Mouse (Mus musculus) liver, embryonic 16.5 days (tissue): ENCODE results near the gene Adrb1. TPM values are rescaled to one million over a fixed set of nuclear protein-coding genes. Genes with fewer than 3 reads are reported as not detected.

Experiments
- ATAC-seq: fragments of 200-750 bp; cut with Nextera tagmentation; 2 replicates; pipeline ENCODE4 v1.8.0; 2017; ENCODE audit warnings: low read depth, mild to moderate bottlenecking, moderate number of reproducible peaks, moderate library complexity
- H3K27ac ChIP-seq: fragments of 300-500 bp; sonication (generic); 2 replicates; pipeline ENCODE4 v1.5.1; 2014; ENCODE audit warnings: mild to moderate bottlenecking, low read length
- H3K27me3 ChIP-seq: fragments of 300-500 bp; sonication (generic); 2 replicates; pipeline ENCODE4 v1.6.1; 2014; ENCODE audit warnings: low read depth, low read length, mixed read lengths; ENCODE audit not compliant: control insufficient read depth, insufficient read depth
- H3K36me3 ChIP-seq: fragments of 300-500 bp; sonication (generic); 2 replicates; pipeline ENCODE4 v1.6.1; 2014; ENCODE audit warnings: mild to moderate bottlenecking; ENCODE audit not compliant: control insufficient read depth, insufficient read depth
- H3K4me1 ChIP-seq: fragments of 300-500 bp; sonication (generic); 2 replicates; pipeline ENCODE4 v1.6.1; 2014; ENCODE audit warnings: low read depth, low read length, mixed read lengths; ENCODE audit not compliant: control insufficient read depth
- H3K4me2 ChIP-seq: fragments of 300-500 bp; sonication (generic); 2 replicates; pipeline ENCODE4 v1.6.1; 2014; ENCODE audit warnings: low read depth, low read length, mixed read lengths
- H3K4me3 ChIP-seq: fragments of 300-500 bp; sonication (generic); 2 replicates; pipeline ENCODE4 v1.5.1; 2014; ENCODE audit warnings: low read depth, mild to moderate bottlenecking, low read length
- H3K9ac ChIP-seq: fragments of 300-500 bp; sonication (generic); 2 replicates; pipeline ENCODE4 v1.6.1; 2014; ENCODE audit warnings: low read depth, low read length
- H3K9me3 ChIP-seq: fragments of 300-500 bp; sonication (generic); replicated peaks from 2 replicates; pipeline ENCODE4 v1.6.1; 2016; ENCODE audit warnings: low read length; ENCODE audit not compliant: control insufficient read depth
- WGBS: fragments of 180-500 bp; shearing (Covaris S2); extraction: QIAGEN DNeasy Blood & Tissue Kit; methylation state at CpG from one replicate; pipeline ENCODE4 v1.1.7; 2014; ENCODE audit not compliant: insufficient replicate concordance; 5-methylcytosine and 5-hydroxymethylcytosine counted together
- polyA plus RNA-seq: library from polyadenylated mRNA; unstranded; fragments of >200 nt; fragmentation: Nextera tagmentation; extraction: Ambion mirVana; gene quantifications from 2 replicates; pipeline ENCODE4 v1.2.1, GENCODE M21; 2015

Gene Adrb1
- polyA plus RNA-seq, 1 experiment from 2014 or later: 0.19 TPM

DNA sequence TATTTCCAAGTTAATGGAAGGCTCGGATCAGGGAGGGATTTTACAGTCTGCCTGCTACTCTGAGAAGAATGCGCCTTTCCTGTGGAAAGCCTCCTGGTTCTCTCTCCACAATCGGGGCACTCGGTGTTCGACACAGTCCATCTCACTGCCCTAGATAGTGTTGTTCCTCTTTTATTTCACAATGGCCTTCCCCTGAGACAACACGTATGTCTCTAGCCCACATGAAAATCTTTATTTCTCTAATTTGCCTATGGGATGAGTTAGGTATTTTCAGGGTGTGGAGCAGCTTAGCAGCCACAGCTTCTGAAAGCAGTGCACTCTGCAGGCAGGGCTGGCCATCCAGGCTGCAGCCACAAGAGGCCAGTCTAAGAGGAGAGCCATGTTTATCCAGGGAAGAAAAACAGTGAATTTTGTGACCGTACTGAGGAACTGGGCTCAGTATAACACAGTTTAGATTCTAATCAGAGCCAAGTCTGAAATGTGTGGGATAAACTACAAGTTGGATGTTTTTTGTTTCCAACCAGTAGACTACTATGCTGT is 12.1 kb downstream of the Adrb1 start:
- Histone ChIP-seq H3K27ac (no peak overlapping the region), H3K4me2 (no peak overlapping the region), H3K4me3 (no peak overlapping the region), H3K9me3 (no peaks in the 10 kb centered on the region), H3K36me3 (no peaks in the 10 kb centered on the region), H3K4me1 (no peaks in the 10 kb centered on the region), H3K9ac (no peak overlapping the region), H3K27me3 (no peaks in the 10 kb centered on the region)
- no peak for ATAC-seq
- WGBS: 38% methylated on average over 7 of the region's 7 CpGs

DNA sequence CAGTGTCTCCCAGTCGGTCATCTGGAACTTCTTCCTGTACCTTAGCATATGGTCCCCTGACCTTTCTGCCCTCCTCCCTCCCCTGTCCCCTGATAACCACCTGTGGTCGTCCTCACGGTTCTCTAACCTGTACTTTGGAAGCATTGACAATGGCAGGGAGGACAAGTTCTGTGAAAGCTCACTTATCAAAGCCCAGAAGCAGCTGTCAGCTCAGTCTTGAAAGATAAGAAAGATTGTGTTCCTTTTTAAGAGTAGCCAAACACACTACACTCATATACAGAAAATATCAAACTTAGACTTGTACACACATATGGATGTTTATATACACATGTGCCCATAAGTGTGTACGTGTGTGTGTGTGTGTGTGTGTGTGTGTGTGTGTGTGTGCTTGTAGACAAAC is 13.7 kb downstream of the Adrb1 start:
- Histone ChIP-seq H3K9ac (no peak overlapping the region), H3K4me1 (no peaks in the 10 kb centered on the region), H3K4me3 (no peak overlapping the region), H3K27me3 (no peaks in the 10 kb centered on the region), H3K27ac (no peak overlapping the region), H3K4me2 (no peak overlapping the region), H3K9me3 (no peaks in the 10 kb centered on the region), H3K36me3 (no peaks in the 10 kb centered on the region)
- 28% methylated on average over 4 of the region's 4 CpGs for WGBS
- no peak for ATAC-seq

DNA sequence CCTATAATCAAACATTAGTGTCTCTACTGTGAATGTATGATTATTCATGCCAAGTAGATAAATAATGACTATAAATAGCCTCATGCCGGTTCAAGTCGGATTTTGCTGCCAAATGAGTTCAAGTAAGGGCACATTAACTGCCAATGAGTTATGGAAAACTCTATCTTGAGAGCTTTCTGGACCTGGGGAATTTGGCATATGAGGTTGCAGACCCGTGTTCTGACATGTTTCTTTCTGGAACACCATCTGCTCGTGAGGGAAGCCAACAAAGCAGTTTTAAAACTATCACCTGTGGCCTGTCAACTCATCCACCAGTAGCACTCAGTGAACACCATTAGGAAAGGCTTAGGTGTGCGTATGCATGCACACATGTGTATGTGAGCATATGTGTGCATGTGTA is 14.3 kb downstream of the Adrb1 start:
- Histone ChIP-seq H3K4me3 (no peak overlapping the region), H3K27me3 (no peaks in the 10 kb centered on the region), H3K4me2 (no peak overlapping the region), H3K9me3 (no peaks in the 10 kb centered on the region), H3K9ac (no peak overlapping the region), H3K27ac (no peak overlapping the region), H3K4me1 (no peaks in the 10 kb centered on the region), H3K36me3 (no peaks in the 10 kb centered on the region)
- 45% methylated on average over 5 of the region's 5 CpGs for WGBS
- ATAC-seq: no peak

DNA sequence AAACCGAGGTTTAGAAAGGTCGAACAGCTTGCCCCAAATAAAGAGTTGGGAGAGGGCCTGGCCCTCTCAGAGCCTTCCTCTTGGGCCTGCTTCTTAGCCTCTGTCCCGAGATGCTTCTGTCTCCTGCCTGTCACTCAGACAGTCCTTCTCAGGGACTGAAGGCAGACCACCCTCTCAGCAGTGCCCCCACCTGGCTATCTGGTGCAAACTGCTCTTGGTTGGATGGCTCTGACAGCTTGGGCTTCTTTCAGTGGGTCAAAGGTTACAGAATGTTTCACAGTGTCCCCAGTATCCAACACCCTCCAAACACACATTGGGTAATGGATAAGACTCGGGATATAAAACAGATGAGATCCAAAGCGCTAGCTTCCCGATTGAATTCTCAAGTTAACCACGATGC is 23.1 kb downstream of the Adrb1 start:
- H3K4me3 ChIP-seq: no peak overlapping the region
- no peak for ATAC-seq
- WGBS: 47% methylated on average over 7 of the region's 7 CpGs
- no peak overlapping the region for H3K4me2 ChIP-seq
- no peaks in the 10 kb centered on the region for H3K27me3 ChIP-seq
- H3K27ac ChIP-seq: no peak overlapping the region
- no peaks in the 10 kb centered on the region for H3K9me3 ChIP-seq
- H3K4me1 ChIP-seq: no peaks in the 10 kb centered on the region
- no peak overlapping the region for H3K9ac ChIP-seq
- H3K36me3 ChIP-seq: no peaks in the 10 kb centered on the region

DNA sequence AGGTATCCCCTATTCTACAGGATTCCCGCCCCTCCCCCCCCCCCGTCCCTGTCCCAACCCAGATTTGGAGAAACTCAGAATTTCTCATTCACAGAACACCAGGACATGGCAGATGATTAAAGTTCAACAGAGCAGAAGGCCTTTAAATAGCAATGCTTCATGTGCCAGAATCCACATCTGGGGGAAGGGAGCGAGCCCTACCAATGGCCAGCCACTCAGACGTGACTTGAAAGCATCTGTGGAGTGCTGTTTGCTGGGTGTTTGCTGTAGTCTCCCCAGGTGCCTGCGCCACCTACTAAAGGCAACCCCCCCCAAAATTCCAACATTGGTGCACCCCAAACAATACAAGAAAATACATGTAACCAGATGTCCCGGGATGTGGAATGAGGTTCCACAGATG is 23.5 kb downstream of the Adrb1 start:
- H3K36me3 ChIP-seq: no peaks in the 10 kb centered on the region
- no peaks in the 10 kb centered on the region for H3K27me3 ChIP-seq
- no peak overlapping the region for H3K4me3 ChIP-seq
- H3K4me1 ChIP-seq: no peaks in the 10 kb centered on the region
- H3K9me3 ChIP-seq: no peaks in the 10 kb centered on the region
- no peak for ATAC-seq
- WGBS: 56% methylated on average over 6 of the region's 6 CpGs
- H3K27ac ChIP-seq: no peak overlapping the region
- no peak overlapping the region for H3K9ac ChIP-seq
- H3K4me2 ChIP-seq: no peak overlapping the region

DNA sequence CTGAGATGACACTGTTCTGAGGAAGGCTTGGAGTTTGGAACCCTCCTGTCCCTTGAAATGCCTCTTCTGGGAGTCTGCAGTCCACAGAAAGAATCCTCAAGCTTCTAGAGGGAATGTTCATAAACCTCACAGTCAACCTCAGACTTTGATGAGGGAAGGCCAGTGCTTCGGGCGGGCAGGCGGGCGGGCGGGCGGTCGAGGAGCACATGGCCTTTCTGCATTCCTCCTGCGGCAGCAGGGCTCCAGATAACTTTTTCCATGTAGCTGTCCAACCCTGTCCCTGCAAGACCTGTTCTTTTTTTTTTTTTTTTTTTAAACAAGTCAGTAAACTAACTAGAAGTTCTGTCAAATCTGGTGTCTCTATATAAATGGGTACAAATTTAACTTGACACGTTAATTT is 24.6 kb downstream of the Adrb1 start:
- 78% methylated on average over 9 of the region's 9 CpGs for whole genome bisulfite sequencing
- Histone ChIP-seq H3K4me1 (no peaks in the 10 kb centered on the region), H3K9me3 (no peaks in the 10 kb centered on the region), H3K27me3 (no peaks in the 10 kb centered on the region), H3K9ac (no peak overlapping the region), H3K27ac (no peak overlapping the region), H3K4me3 (no peak overlapping the region), H3K4me2 (no peak overlapping the region), H3K36me3 (no peaks in the 10 kb centered on the region)
- no peak for ATAC-seq

DNA sequence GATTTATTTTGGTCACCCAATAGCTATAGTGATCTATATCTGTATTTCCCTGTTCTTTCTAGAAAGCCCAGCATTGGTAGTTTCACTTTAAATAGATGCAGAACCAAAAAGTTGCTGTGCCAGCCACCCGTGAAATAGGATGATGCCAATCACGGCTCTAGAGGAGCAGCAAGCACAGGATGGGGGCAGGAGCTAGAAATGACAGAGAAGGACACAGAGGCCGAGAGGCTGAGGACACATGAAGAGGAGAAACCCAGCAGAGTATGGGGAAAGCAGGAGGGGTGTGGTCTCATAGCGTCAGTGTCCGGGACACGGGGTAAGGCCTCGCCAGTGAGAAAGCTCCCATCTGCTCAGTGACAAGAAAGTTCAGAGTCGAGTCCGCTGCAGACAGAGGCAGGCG is 25.9 kb downstream of the Adrb1 start:
- H3K4me2 ChIP-seq: no peak overlapping the region

DNA sequence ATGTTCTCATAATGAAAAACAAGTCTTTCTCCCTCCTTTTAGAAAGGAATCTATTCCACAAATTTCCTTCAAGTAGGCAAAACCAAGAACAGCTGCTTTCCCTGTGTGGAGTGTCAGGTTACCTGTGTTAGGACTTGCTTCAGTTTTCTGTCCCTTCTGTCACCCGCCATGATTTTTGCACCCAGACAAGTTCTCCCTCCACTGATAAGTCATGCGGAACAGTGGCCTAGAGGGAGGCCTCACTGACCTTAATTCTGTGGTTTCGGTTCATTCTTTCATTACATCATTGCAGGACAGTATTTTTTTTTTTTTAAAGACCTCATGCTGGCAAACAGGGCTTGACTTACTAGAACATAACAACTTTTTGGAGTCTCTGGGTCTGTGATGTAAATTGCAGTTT is 27.3 kb downstream of the Adrb1 start:
- H3K4me1 ChIP-seq: no peaks in the 10 kb centered on the region
- H3K4me3 ChIP-seq: no peak overlapping the region
- ATAC-seq: no peak
- no peak overlapping the region for H3K9ac ChIP-seq
- H3K36me3 ChIP-seq: no peaks in the 10 kb centered on the region
- no peak overlapping the region for H3K4me2 ChIP-seq
- no peaks in the 10 kb centered on the region for H3K27me3 ChIP-seq
- H3K27ac ChIP-seq: no peak overlapping the region
- WGBS: 33% methylated on average over 3 of the region's 3 CpGs
- H3K9me3 ChIP-seq: no peaks in the 10 kb centered on the region

More for the DNA sequence above, 25.9 kb downstream of the Adrb1 start:
- WGBS: 61% methylated on average over 10 of the region's 10 CpGs
- Histone ChIP-seq H3K9ac (no peak overlapping the region), H3K4me1 (no peaks in the 10 kb centered on the region), H3K9me3 (no peaks in the 10 kb centered on the region), H3K36me3 (no peaks in the 10 kb centered on the region), H3K27ac (no peak overlapping the region), H3K4me3 (no peak overlapping the region), H3K27me3 (no peaks in the 10 kb centered on the region)
- ATAC-seq: no peak

DNA sequence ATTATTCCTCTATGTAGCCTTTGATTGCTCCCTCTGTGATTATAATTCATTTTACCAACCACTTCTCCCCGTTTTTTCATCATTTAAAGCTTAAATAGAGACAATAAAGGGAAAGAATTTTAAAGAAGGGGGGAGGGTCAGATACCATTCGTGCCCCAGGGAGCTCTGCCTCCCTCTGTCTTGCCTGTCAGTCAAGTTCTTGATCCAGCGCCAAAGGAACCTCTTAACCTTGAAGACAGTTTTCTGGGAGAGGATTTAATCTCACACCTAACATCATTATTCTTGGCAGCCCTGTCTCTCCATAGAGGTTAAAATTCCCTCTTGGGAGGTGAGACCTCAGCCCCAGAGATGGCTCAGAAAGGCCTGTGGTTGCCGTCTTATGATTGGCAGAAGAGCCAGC is 28.7 kb downstream of the Adrb1 start:
- no peaks in the 10 kb centered on the region for H3K27me3 ChIP-seq
- H3K9me3 ChIP-seq: no peaks in the 10 kb centered on the region
- H3K36me3 ChIP-seq: no peaks in the 10 kb centered on the region
- WGBS: 44% methylated on average over 4 of the region's 4 CpGs
- H3K4me3 ChIP-seq: no peak overlapping the region
- H3K4me2 ChIP-seq: no peak overlapping the region
- no peak overlapping the region for H3K9ac ChIP-seq
- no peak overlapping the region for H3K27ac ChIP-seq
- no peaks in the 10 kb centered on the region for H3K4me1 ChIP-seq
- ATAC-seq: no peak
